Mouse (Mus musculus) megakaryocyte, embryonic 14.5 days (primary cell): ENCODE data around the gene Hdac6.

ENCODE experiments used
- FLI1 ChIP-seq: IDR thresholded peaks from 2 replicates; pipeline ENCODE4 v1.6.1; 2012; ENCODE audit warnings: low read length, inconsistent platforms, mixed read lengths
- GATA1 ChIP-seq: IDR thresholded peaks from 3 replicates; pipeline ENCODE4 v1.6.1; 2012; ENCODE audit warnings: mixed read lengths, low read length, inconsistent platforms, borderline replicate concordance

- TF ChIP-seq GATA1 (no peak), FLI1 (no peak)
Measured at GRCm38 (mm10) chrX:7950091-7950490, 2.4 kb upstream of the Hdac6 start.
